Mouse (Mus musculus) stomach, postnatal 0 days (tissue): Measurements from ENCODE around the gene D630036H23Rik.
A peak's percentile ranks its signal among the peaks of the same experiment; 100 is the strongest.

Source experiments
- CTCF ChIP-seq: IDR thresholded peaks from 2 replicates; pipeline ENCODE4 v1.5.1; 2016; ENCODE audit warnings: antibody characterized with exemption, low read depth, mild to moderate bottlenecking, moderate library complexity
- EP300 ChIP-seq: optimal IDR thresholded peaks from 2 replicates; pipeline ENCODE3; 2016; ENCODE audit warnings: antibody characterized with exemption

- TF ChIP-seq CTCF, result peak; percentile 69
- no peak for TF ChIP-seq EP300
Observed at GRCm38 (mm10) chr12:36373237-36373998, 8.6 kb downstream of the D630036H23Rik start.
